Mouse (Mus musculus) bone marrow, adult 2 months (tissue): ENCODE data around the gene Phf23. TPM values are rescaled to one million over a fixed set of nuclear protein-coding genes. Genes with fewer than 3 reads are reported as not detected.

Experiments
- H3K27ac ChIP-seq: fragments of 200-500 bp; 2 replicates; pipeline ENCODE4 v1.5.1; 2012; ENCODE audit warnings: low read depth, mild to moderate bottlenecking, control low read depth, inconsistent platforms, low read length; ENCODE audit not compliant: control insufficient read depth, poor library complexity, insufficient read depth
- H3K4me1 ChIP-seq: fragments of 200-500 bp; 2 replicates; pipeline ENCODE4 v1.6.1; 2011; ENCODE audit warnings: low read length; ENCODE audit not compliant: control insufficient read depth, insufficient read depth
- H3K4me3 ChIP-seq: fragments of 200-500 bp; replicated peaks from 2 replicates; pipeline ENCODE3; 2011; ENCODE audit warnings: mild to moderate bottlenecking, low read depth, low read length, control low read depth; ENCODE audit not compliant: control insufficient read depth
- CTCF ChIP-seq: fragments of 200-500 bp; IDR thresholded peaks from 2 replicates; pipeline ENCODE4 v1.5.1; 2011; ENCODE audit warnings: low read length, control low read depth; ENCODE audit not compliant: control insufficient read depth, insufficient read depth
- POLR2A ChIP-seq: fragments of 200-500 bp; IDR thresholded peaks from 2 replicates; pipeline ENCODE4 v1.6.1; 2011; ENCODE audit warnings: low read depth, mild to moderate bottlenecking, control low read depth, low read length, borderline replicate concordance; ENCODE audit not compliant: control insufficient read depth
- WGBS: fragments of 180-500 bp; shearing (Covaris S2); methylation state at CpG from one replicate; pipeline ENCODE4 v1.1.7; 2018; 5-methylcytosine and 5-hydroxymethylcytosine counted together
- polyA plus RNA-seq: library from polyadenylated mRNA; stranded (reverse); fragments of >200 nt; gene quantifications from 2 replicates; pipeline ENCODE4 v1.2.4, GENCODE M21; 2011; ENCODE audit warnings: low replicate concordance; ENCODE audit not compliant: missing spikeins, insufficient read depth, insufficient read length

Phf23 gene
- polyA plus RNA-seq, 1 experiment: 72.4 TPM

GRCm38 (mm10) chr11:69992396-69992795 is 3.2 kb upstream of the Phf23 start:
- H3K4me3 ChIP-seq: peak overlapping the region; percentile 53
- 74% methylated on average over 10 of the region's 10 CpGs for WGBS
- peaks cover 2% of the 10 kb centered on the region; the same call in 1 of the 2 replicates for H3K4me1 ChIP-seq
- TF ChIP-seq CTCF (no peak), POLR2A (no peak)
- H3K27ac ChIP-seq: no peak overlapping the region

DNA sequence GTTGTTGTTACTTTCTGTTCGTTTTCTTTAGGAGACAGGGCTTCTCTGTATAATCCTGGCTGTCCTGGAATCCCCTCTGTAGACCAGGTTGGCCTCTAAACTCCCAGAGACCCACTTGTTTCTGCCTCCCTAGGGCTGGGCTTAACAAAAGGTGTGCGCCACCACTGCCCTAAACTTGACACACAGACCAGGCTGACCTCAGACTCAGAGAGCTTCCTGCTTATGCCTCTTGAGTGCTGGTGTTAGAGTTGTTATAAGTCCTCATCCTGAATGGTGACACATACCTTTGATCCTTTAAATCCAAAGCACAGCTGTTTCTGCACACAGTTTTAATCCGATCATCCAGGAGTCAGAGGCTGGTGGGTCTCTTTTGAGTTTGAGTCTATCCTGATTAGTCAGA is 2.6 kb upstream of the Phf23 start:
- Histone ChIP-seq H3K4me3 (no peak overlapping the region), H3K27ac (no peak overlapping the region), H3K4me1 (peaks cover 2% of the 10 kb centered on the region; the same call in 1 of the 2 replicates)
- TF ChIP-seq POLR2A (no peak), CTCF (no peak)
- WGBS: 88% methylated on average over 3 of the region's 3 CpGs

DNA sequence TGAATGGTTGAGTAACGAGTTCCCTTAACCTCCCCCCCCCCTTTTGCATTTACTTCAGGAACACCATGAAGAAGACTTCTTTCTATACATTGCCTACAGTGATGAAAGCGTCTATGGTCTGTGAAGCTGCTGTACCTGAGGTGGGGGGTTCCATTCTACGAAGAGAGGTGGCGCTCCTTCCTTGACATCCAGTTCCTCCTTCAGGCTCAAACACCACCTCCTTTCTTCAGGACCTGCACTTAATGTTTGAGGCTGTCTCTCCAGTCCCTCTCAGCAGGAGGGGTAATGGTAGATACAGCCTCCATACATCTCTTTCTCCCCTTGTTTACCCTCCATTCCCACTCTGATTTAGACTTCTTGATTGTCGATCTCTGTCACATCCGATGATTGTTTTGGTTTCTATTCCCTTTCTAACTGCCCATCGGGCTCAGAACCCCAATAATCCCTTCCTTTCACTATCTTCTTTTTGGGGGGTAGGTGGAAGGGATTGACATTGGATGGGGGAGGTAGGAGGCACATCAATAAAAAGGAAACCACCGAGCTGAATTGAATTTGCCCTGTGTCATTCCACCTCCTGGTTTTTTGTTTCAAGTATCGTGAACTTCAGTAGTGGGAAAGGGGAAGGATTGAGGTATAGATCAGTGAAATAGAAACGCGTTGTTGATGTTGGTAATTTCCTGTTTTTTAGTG is 1.0 kb upstream of the Phf23 start:
- Histone ChIP-seq H3K27ac (no peak overlapping the region), H3K4me3 (no peak overlapping the region), H3K4me1 (peaks cover 2% of the 10 kb centered on the region; the same call in 1 of the 2 replicates)
- TF ChIP-seq CTCF: no peak
- no peak for TF ChIP-seq POLR2A
- WGBS: 80% methylated on average over 11 of the region's 11 CpGs

DNA sequence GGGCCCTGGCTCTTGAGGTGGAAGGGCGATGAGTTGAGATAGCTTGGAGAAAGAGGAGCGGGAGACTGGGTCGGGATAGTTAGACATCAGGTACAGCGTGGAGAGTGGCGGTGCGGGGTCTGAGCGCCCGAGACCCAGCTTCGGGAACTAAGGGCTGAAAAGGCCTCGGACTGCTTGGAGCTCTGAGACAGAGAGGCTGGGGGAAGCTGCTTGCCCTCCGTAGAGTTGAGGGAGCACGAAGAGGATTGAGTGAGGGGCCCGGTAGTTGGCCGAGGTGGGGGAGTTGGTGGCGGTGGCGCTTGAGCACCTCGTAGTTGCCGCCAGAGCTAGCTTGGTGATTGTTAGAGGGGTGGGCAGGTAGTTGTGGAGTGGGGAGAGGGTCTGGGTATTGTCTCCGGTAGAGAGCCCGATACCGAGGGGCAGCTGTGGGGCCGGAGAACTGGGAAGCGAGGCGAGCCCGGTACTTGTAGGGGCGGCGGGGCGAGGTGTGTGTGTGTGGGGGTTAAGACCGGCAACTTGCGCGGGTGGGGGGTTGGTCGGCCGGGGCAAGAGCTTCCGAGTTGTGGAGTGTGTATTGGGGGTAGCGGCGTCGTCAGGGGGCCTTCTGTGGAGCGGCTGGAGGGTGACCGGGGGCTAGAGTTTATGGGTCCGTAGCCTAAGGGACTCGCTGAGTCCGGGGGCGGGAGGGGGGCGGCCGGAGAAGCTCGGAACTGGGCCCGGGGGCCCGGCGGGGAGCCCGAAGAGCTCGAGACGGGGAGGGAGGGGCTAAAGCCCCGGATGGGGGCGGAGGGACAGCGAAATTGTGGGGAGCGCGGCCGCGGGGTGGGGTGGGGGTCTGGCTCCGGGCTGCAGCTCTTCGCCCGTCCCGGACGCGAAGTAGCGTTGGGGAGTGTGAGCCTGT is 834 bp downstream of the Phf23 start:
- TF ChIP-seq POLR2A (no peak), CTCF (no peak)
- Histone ChIP-seq H3K27ac (peak overlapping the region; percentile 98), H3K4me1 (peaks cover 4% of the 10 kb centered on the region), H3K4me3 (peak overlapping the region; percentile 89)
- WGBS: under 1% methylated on average over 66 of the region's 66 CpGs

- 2% methylated on average over 41 of the region's 44 CpGs for WGBS
- TF ChIP-seq POLR2A (peak; percentile 56; the same call in 1 of the 2 replicates), CTCF (no peak)
- Histone ChIP-seq H3K27ac (peak overlapping the region; percentile 98), H3K4me1 (peaks cover 4% of the 10 kb centered on the region), H3K4me3 (peak overlapping the region; percentile 89)
Measured at GRCm38 (mm10) chr11:69997070-69997509, 1.5 kb downstream of the Phf23 start.

GRCm38 (mm10) chr11:69998567-69999491 is 3.3 kb downstream of the Phf23 start:
- TF ChIP-seq CTCF (0 out of 2 replicates have a peak, but pooled peaks have one; percentile 15), POLR2A (no peak)
- Histone ChIP-seq H3K4me3 (no peak overlapping the region), H3K4me1 (peaks cover 2% of the 10 kb centered on the region), H3K27ac (peak overlapping the region; percentile 1; the same call in 1 of the 2 replicates)
- 83% methylated on average over 27 of the region's 27 CpGs for WGBS

GRCm38 (mm10) chr11:69999666-70000065 is 4.1 kb downstream of the Phf23 start:
- Histone ChIP-seq H3K4me1 (peaks cover 2% of the 10 kb centered on the region), H3K4me3 (no peak overlapping the region), H3K27ac (no peak overlapping the region)
- 81% methylated on average over 8 of the region's 8 CpGs for WGBS
- TF ChIP-seq POLR2A (no peak), CTCF (no peak)
